Mouse (Mus musculus) hindlimb bud, embryonic 11.5 days (tissue): ENCODE data around the gene Rxfp2.

Experiments used
- DNase-seq: peaks from one replicate; pipeline ENCODE4 v3.0.0-alpha.2; 2012; ENCODE audit warnings: low read depth, low spot score; ENCODE audit errors: extremely low spot score

Gene Rxfp2

GRCm38 (mm10) chr5:150036918-150037317 is 18.4 kb downstream of the Rxfp2 start:
- DNase-seq, result no peak

DNA sequence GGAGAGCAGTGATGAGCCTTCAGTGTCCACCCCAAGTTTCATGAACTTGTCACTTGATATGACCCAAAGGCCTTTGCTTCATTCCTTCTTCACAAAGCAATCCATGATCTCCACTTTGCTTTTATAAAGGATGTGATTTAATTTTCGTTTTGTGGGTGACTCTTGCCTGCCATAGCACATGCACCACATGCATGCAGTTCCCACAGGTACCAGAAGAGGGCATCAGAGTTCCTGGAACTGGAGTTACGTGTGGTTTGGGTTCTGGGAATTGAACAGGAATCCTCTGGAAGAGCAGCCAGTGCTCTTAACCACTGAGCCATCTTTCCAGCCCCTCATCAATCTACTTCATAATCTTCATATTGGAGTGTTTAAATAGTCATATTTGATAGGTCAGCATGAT is 26.1 kb downstream of the Rxfp2 start:
- no peak for DNase-seq

GRCm38 (mm10) chr5:150046438-150046837 is 28.0 kb downstream of the Rxfp2 start:
- DNase-seq, result no peak

DNA sequence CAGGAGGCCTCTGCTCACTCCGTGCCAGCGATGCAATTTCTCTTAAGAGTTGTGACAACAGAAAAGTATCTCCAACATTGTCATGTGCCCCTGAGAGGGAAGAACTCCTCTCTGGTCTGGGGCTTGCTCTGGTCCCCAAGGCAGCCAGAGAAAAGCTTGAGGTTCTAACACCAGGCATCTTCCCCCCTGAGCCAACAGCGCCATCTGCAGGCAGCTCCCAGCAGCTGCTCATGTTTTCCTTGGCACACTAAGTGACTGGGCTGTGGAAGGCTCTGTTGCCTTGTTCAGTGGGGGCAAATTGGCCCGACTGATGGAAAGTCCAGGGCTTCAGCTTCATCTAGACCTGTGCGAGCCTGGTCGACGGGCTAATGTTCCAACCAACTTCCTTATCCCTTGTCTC is 31.5 kb downstream of the Rxfp2 start:
- no peak for DNase-seq

DNA sequence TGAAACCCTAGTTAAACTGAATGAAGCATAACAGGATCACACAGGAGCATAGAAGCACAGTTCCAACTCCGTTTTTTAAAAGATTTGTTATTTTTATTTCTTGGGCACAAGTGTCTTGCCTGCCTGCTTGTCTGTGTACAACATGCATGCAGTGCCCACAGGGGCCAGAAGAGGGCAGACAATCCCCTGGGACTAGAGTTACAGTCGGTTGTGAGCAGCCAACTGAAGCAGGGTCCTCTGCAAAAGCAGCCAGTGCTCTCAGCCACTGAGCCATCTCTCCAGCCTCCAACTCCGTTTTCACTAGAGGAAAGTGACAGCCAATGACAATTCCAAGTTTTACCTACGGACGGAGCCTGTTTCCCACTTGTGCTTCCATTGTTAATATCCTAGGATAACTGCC is 33.4 kb downstream of the Rxfp2 start:
- DNase-seq, result no peak

GRCm38 (mm10) chr5:150053294-150053693 is 34.8 kb downstream of the Rxfp2 start:
- no peak for DNase-seq

DNA sequence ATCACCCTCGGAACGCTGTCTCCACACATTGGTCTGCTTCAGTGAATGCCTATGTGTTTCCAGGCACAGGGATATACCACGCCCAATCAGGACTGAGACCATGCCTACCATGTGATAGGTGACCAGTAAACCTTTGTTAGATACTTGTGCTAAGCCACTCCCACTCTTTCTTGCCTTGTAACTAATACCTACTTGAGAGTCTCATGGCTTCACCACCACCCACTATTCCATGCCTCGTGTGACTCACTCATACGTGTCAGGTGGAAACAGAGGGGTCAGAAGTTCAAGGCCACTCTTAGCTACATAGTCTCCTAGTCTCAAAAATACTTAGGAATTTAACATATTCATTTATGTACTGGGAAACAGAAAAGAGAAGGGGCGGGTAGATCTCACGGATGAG is 35.5 kb downstream of the Rxfp2 start:
- no peak for DNase-seq

DNA sequence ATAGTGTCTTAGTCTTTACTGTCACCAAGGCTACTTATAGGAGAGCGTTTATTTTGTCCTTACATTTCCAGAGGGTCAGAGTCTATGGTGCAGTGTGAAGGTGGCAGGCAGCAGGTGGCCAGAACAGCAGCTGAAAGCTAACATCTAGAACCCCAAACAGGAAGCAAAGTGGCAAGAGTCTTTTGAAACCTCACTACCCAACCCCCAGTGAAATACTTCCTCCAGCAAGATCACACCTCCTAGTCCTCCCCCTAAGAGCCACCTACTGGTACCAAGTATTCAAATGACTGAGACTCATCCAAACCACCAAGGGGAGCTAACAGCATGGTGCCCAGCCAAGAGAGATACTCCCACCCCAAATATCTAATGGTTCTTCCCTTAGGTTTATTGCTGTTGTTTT is 36.8 kb downstream of the Rxfp2 start:
- no peak for DNase-seq

- no peak for DNase-seq
Observed at GRCm38 (mm10) chr5:150056056-150056455, 37.6 kb downstream of the Rxfp2 start.

DNA sequence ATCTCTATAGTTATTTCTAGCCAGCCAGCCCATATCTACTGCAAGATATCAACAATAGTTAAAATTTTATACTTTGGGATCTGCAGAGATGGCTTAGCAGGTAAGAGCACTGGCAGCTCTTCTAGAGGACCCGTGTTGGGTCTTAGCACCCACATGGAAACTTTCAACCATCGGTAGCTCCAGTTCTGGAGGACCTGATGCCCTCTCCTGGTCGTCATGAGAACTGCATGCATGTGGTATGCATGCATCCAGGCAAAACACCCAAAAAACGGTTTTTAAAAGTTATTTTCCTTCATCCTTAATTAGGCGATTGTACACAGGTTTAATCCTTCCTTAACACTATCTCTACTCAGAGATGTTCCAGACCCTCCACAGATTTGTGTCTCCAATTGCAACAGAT is 40.4 kb downstream of the Rxfp2 start:
- DNase-seq, result no peak

- DNase-seq, result no peak
Observed at GRCm38 (mm10) chr5:150059466-150059865, 41.0 kb downstream of the Rxfp2 start.

DNA sequence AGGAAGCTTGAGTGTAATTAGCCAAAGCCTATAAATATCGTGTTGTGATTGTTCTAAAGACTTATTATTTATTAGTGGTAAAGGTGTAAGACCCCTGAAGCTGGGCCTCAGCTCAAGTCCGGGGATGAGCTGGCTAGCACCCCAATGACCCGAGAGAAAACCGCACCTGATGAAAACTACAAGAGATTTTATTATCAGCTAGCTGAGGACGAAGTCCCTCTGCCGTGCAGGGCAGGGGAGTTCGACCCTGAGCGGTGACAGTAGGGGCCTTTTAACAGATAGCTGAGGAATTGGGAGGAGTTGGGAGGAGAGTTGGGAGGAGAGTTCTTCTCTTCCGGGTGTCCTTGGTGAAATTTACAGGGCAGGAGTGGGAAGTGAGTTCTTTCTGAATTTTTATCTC is 42.6 kb downstream of the Rxfp2 start:
- DNase-seq, result no peak

DNA sequence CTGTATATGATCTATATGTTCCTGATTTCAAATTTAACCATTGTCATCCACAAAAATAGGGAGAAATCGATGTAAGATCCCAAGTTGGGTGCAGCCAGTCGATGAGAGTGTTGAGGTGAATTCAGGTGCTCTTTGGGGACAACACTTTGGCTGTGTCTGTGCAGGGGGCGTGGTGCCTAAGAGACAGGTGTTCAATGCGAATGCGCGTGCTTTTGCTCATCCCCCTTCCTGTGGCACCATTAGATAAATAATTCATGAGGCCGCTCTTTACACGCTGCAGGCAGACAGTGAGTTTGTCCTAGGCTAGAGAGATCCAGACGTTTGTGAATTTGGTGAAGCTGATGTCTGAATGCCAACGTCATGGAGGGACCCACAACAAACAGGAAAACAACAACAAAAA is 45.8 kb downstream of the Rxfp2 start:
- no peak for DNase-seq

DNA sequence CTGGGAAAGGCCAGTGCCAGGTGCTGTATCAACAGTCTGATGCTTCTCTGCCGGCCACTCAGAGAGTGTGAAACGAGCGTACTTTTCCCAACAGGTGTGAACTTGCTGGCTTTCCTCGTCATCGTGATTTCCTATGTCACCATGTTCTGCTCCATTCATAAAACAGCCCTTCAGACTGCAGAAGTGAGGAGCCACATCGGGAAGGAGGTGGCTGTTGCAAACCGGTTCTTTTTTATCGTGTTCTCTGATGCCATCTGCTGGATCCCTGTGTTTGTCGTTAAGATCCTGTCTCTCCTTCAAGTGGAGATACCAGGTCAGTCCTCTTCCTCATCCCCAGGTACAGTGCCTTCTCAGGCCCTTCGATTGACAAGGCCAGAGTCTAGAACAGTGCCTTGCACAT is 51.6 kb downstream of the Rxfp2 start:
- DNase-seq, result no peak

DNA sequence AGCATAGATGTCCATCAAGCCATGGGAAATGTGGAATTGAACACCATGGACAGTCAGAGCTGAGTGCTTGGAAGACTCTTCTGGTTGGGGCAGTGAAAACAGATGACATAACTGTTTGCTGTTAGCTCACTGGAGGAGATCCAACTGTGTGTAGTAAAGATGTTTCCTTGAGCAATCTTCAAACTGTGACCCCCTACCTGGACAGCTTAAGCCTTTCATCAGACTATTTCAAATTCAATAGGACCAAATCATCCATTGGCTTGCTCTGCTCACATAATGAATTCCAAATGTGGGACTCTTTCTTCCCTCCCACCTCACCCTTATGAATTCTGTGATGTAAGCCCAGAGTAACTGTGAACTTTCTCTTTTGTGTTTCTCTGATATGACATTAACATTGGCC is 53.3 kb downstream of the Rxfp2 start:
- no peak for DNase-seq

GRCm38 (mm10) chr5:150079866-150080797 is 61.7 kb downstream of the Rxfp2 start:
- DNase-seq, result no peak

DNA sequence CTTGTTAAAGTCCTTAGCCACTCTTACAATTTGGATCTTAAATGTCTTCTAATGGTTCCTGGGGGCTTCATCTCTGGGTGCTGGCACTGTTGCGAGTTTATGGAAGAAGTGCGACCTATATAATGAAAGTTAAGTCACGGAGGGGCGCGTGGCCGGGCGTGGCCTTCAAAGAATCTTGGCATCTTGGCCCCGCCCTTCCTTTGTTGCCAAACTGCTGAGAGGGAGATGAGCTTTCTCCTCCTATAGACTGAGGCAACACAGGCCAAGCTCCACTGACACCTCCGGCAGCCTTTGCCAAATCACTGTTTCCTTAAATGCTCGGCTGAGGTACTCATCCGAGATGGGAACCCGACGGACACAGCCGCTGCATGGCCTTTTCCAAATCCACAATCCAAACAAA is 64.2 kb downstream of the Rxfp2 start:
- no peak for DNase-seq

GRCm38 (mm10) chr5:150083190-150083589 is 64.7 kb downstream of the Rxfp2 start:
- DNase-seq, result no peak

- DNase-seq, result no peak
Observed at GRCm38 (mm10) chr5:150097620-150098019, 79.1 kb downstream of the Rxfp2 start.

DNA sequence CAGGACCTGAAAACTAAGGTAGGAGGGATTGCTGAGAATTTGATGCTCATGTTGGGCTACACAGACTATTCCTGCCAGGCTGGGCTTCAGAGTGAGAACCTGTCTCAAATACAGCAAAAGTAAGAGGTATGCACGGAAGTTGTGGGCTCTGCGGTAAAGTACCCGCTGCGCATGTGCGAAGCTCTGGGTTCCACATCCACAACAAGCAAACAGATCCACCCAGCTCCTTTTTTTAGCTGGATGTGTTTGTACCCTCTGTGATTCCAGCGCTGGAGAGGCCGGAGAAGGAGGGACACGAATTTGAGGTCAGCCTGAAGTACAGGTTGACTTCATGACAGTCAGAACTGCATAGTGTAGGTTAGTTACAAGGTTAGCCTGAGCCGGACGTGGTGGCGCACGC is 80.3 kb downstream of the Rxfp2 start:
- DNase-seq, result no peak

- no peak for DNase-seq
Observed at GRCm38 (mm10) chr5:150101789-150102188, 83.3 kb downstream of the Rxfp2 start.

GRCm38 (mm10) chr5:150106358-150106757 is 87.9 kb downstream of the Rxfp2 start:
- DNase-seq, result no peak

GRCm38 (mm10) chr5:150111236-150111635 is 92.8 kb downstream of the Rxfp2 start:
- DNase-seq, result no peak
